Mouse (Mus musculus) spleen, postnatal 14 days (tissue): ENCODE measurements around the gene Cct6b.
A peak's percentile ranks its signal among the peaks of the same experiment; 100 is the strongest.

Experiments
- DNase-seq, 2 experiments: peaks; one replicate each; pipeline ENCODE4 v3.0.0; 2021 to 2022; ENCODE audit warnings: low spot score in 2 of 2

The Cct6b gene

DNA sequence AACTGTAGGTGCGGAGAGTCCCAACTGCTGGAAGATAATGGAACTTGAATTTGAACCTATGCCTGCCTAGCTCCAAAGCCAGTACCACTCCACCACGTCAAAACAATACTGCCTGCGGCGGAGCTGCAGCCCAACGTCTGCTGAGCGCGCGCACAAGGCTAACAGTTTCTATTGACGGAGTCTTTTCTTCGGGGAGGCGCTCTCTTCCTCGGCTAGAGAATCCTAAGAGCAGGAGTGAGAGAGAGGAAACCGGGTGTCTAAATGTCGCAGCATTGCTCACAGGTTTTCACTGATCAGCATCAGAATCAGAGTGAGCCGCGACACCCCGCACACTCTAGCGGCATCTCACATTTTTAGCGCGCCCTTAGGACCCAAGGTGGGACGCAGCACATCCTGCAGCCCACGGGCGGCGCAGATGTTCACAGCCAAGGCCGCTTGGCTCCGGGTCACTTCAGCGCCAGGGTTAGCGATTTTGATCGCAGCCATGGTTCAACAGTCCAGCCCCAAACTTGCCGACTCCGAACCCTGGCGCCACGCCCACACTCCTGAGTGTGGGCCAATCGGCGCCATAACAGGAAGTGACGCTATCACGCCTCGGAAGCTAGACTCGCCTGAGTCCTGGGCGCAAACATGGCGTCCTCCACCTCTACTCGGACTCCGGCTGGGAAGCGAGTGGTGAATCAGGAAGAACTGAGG is at the start of gene Cct6b, which contains the start of gene Zfp830:
Gene Cct6b (minus strand): TSS at position 580 of the 696 bp plus-strand sequence.
Gene Zfp830 (plus strand): TSS at position 604 of the 696 bp plus-strand sequence.
- DNase-seq: peak; percentile 81 to 87

- DNase-seq: no peak
Measured at GRCm38 (mm10) chr11:82808485-82808884, 44.4 kb upstream of the Cct6b start.

DNA sequence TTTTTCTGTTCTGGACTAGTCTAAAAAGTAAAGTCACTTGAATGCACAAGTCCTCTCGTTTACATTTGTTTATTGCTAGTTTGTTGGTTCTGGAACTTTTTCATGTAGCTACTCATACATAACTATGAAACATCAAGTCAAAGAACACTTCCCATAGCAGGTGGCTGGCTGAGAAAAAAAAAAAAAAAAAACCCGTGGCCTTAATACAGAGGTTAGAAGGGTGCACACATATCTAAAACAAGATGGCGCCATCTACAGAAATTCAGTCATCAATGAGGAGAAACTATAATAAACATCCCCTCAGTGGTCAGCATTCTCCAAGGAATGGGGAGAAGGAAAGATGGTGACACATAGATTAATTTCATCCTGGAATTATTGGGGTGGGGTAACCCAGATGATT is 43.2 kb upstream of the Cct6b start:
- DNase-seq: no peak

GRCm38 (mm10) chr11:82806656-82807055 is 42.5 kb upstream of the Cct6b start:
- DNase-seq: no peak

- DNase-seq: no peak
Measured at GRCm38 (mm10) chr11:82783453-82783852, 19.3 kb upstream of the Cct6b start.

DNA sequence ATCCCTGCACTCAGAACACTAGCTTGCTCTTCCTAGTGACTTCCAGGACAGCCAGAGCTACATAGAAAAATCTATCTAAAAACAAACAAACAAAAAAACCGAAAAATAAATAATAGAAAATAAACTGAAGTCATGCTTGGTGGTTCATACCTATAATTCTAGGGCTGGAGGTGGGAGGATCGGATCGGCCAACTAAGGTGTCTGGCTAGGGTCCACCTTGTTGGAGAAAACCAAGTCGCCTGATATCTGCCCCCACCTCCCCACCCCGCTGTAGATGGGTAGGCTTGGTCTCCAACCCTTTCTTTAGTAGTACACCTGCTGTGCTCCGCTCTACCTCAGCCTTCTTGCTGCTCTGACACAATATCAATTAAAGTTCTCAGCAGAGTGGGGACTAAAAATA is 18.1 kb upstream of the Cct6b start:
- no peak for DNase-seq

GRCm38 (mm10) chr11:82780983-82781903 is 17.1 kb upstream of the Cct6b start, which contains the start of gene Lig3:
Gene Lig3 (plus strand): TSS chr11:82781108.
- DNase-seq: peak; percentile 80 to 85

DNA sequence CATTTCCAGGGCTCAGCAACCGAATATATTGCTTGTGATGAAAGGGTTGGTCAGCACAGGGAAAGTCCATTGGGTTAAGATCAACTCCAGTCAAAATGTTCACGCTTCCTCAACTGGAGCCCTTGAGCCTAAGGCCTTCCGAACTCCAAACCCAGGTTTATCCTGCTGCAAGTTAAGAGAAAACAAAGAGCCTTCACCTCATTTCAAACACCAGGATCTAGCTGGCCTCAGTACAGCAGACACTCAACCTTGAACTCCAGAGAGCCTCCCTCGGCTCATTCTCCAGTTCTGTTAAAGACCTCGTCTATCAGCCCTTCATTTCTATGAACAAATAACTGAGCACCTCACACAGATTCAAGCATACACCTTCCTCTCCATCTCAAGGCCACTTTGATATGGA is 16.0 kb upstream of the Cct6b start:
- no peak for DNase-seq

- no peak for DNase-seq
Measured at GRCm38 (mm10) chr11:82764438-82764924, 360 bp upstream of the Cct6b start.

- no peak for DNase-seq
Measured at GRCm38 (mm10) chr11:82763261-82763660, 860 bp downstream of the Cct6b start.

DNA sequence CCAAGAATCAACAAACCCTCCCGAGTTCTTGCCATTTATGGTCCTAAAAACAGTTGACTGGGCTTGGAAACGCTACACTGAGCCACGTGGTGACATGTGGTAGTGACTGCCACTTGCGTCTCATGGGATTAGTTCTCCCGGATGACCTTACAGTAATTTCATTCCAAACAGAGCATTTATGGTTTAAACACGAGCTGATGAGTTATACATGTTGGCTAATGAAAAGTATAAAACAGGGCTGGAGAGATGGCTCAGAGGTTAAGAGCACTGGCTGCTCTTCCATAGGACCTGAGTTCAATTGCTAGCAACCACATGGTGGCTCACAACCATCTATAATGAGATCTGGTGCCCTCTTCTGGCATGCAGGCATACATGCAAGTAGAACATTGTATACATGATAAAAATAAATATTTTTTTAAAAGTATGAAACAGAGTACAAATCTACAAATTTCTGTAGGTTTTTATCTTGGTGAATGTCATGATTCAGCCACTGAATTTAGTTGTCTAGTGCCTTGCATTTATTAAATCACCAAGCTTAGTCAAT is 1.8 kb downstream of the Cct6b start:
- no peak for DNase-seq

GRCm38 (mm10) chr11:82755919-82756318 is 8.2 kb downstream of the Cct6b start:
- DNase-seq: no peak

- DNase-seq: no peak
Measured at GRCm38 (mm10) chr11:82752349-82753115, 11.6 kb downstream of the Cct6b start.

GRCm38 (mm10) chr11:82746857-82747366 is 17.2 kb downstream of the Cct6b start:
- DNase-seq: peak in 1 of 2 experiments; percentile 12

GRCm38 (mm10) chr11:82746138-82746537 is 18.0 kb downstream of the Cct6b start:
- peak; percentile 23 to 66 for DNase-seq

DNA sequence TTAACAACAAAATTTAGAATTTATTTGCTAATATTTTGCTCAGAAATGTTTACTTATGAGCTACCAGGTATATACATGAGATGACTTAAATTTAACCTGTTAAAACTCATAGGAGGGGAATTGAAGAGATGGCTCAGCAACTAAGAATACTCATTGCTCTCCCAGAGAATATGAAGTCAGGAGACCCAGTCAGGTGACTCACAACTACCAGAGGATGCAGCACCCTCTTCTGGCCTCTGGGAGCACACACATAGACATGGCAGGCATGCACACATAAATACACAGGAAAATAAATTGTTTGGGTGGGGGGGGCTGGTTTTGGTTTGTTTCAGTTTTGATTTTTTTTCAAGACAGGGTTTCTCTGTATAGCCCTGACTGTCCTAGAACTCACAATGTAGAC is 25.1 kb downstream of the Cct6b start:
- DNase-seq: no peak

GRCm38 (mm10) chr11:82734227-82734626 is 29.9 kb downstream of the Cct6b start:
- DNase-seq: no peak

DNA sequence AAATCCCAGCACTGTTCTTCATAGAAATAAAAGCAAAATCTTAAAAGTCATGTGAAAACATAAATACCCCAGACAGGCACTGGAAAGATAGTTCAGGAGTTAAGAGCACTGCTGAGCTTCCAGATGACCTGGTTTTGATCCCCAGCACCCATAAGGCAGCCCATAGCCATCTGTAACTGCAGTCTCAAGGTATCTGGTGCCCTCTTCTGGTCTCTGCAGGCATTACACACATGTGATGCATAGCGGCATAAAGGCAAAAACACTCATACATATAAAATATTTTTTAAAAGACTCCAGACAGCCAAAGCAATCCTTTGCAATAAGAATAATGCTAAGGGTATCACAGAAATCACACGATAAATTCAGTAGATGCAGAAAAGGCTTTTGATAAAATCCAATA is 37.3 kb downstream of the Cct6b start:
- no peak for DNase-seq

- no peak for DNase-seq
Measured at GRCm38 (mm10) chr11:82719294-82719693, 44.8 kb downstream of the Cct6b start.

- DNase-seq: no peak
Measured at GRCm38 (mm10) chr11:82712681-82713080, 51.4 kb downstream of the Cct6b start.

- DNase-seq: no peak
Measured at GRCm38 (mm10) chr11:82708934-82709333, 55.2 kb downstream of the Cct6b start.
